Mouse (Mus musculus) midbrain, embryonic 13.5 days (tissue): ENCODE measurements around the gene Cavin1. TPM values are rescaled to one million over a fixed set of nuclear protein-coding genes. Genes with fewer than 3 reads are reported as not detected.

Source experiments
- ATAC-seq: fragments of 200-750 bp; cut with Nextera tagmentation; 2 replicates; pipeline ENCODE4 v1.8.0; 2017; ENCODE audit warnings: mild to moderate bottlenecking, moderate TSS enrichment, moderate library complexity
- H3K27ac ChIP-seq: fragments of 300-500 bp; sonication (generic); 2 replicates; pipeline ENCODE4 v1.5.1; 2015; ENCODE audit warnings: inconsistent platforms, mild to moderate bottlenecking, moderate library complexity
- H3K27me3 ChIP-seq: fragments of 300-500 bp; sonication (generic); 2 replicates; pipeline ENCODE4 v1.6.1; 2015; ENCODE audit warnings: mild to moderate bottlenecking, inconsistent platforms
- H3K36me3 ChIP-seq: fragments of 300-500 bp; sonication (generic); 2 replicates; pipeline ENCODE4 v1.6.1; 2015; ENCODE audit warnings: mild to moderate bottlenecking, inconsistent platforms
- H3K4me1 ChIP-seq: fragments of 300-500 bp; sonication (generic); replicated peaks from 2 replicates; pipeline ENCODE4 v1.6.1; 2015; ENCODE audit warnings: inconsistent platforms
- H3K4me2 ChIP-seq: fragments of 300-500 bp; sonication (generic); replicated peaks from 2 replicates; pipeline ENCODE4 v1.6.1; 2015; ENCODE audit warnings: moderate library complexity, mild to moderate bottlenecking, inconsistent platforms
- H3K4me3 ChIP-seq: fragments of 300-500 bp; sonication (generic); replicated peaks from 2 replicates; pipeline ENCODE4 v1.5.1; 2015; ENCODE audit warnings: mild to moderate bottlenecking, inconsistent platforms
- H3K9ac ChIP-seq: fragments of 300-500 bp; sonication (generic); replicated peaks from 2 replicates; pipeline ENCODE4 v1.6.1; 2015; ENCODE audit warnings: mild to moderate bottlenecking, inconsistent platforms
- H3K9me3 ChIP-seq: fragments of 300-500 bp; sonication (generic); 2 replicates; pipeline ENCODE4 v1.6.1; 2016; ENCODE audit warnings: mild to moderate bottlenecking, inconsistent platforms
- WGBS: fragments of 180-500 bp; shearing (Covaris S2); methylation state at CpG from one replicate; pipeline ENCODE4 v1.1.7; 2015; 5-methylcytosine and 5-hydroxymethylcytosine counted together
- polyA plus RNA-seq: library from polyadenylated mRNA; unstranded; fragments of >200 nt; fragmentation: Nextera tagmentation; extraction: Ambion mirVana; gene quantifications from 2 replicates; pipeline ENCODE4 v1.2.1, GENCODE M21; 2015

The Cavin1 gene
- polyA plus RNA-seq, 1 experiment from 2014 or later: 30.4 TPM

DNA sequence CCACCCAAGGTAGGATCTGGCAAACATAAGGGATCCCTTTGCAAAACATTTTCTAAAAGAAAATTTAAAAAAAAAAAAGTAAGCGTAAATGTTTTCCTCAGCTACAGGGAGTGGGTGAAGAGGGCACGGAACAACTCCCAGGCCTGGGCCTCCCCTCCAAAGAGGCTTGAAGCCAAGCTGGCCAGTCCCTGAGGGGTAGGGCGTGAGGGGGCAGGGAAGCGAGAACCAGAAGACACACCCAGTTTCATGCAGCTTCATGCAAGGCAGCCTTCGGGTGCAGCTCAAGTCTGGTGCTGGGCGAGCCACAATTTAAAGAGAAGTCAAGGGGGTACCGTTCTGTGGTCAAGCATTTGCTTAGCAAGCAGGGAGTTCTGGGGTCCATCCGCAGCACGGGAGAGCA lies 7.0 kb downstream of the Cavin1 start:
- Histone ChIP-seq H3K9ac (no peak overlapping the region), H3K27me3 (peaks cover 53% of the 10 kb centered on the region), H3K4me1 (peaks cover 8% of the 10 kb centered on the region), H3K4me2 (no peak overlapping the region), H3K9me3 (no peaks in the 10 kb centered on the region), H3K4me3 (no peak overlapping the region), H3K36me3 (no peaks in the 10 kb centered on the region), H3K27ac (no peak overlapping the region)
- 79% methylated on average over 9 of the region's 9 CpGs for WGBS
- ATAC-seq: no peak

DNA sequence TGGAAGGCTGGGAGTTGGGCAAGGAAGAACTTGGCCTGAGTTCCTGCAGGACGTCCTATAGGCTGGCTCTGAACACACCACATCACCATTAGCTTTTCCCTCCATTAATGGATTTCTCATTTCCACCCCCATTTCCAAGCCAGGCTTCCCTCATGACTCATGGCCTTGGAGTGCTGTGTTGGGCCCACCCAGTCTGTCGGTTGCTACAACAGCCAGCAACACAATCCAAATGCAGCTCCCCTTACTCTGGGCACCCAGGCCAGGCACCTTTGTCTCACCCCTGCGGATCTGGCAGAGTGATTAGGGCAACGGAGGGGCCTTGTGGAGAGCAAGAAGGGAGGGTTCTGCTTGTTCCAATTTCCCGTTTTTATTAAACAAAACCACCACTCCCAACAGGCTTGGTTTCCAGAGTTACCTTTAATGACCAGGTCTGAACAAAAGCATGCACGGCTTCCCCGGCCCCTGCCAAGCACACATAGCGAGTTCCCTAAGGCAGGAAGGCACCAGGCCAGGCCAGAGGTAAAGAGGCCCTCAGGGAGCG lies 8.2 kb downstream of the Cavin1 start:
- Histone ChIP-seq H3K4me3 (no peak overlapping the region), H3K9me3 (no peaks in the 10 kb centered on the region), H3K27me3 (peaks cover 53% of the 10 kb centered on the region), H3K27ac (no peak overlapping the region), H3K4me1 (peaks cover 11% of the 10 kb centered on the region), H3K36me3 (no peaks in the 10 kb centered on the region), H3K9ac (no peak overlapping the region), H3K4me2 (no peak overlapping the region)
- ATAC-seq: no peak
- 68% methylated on average over 9 of the region's 9 CpGs for WGBS

DNA sequence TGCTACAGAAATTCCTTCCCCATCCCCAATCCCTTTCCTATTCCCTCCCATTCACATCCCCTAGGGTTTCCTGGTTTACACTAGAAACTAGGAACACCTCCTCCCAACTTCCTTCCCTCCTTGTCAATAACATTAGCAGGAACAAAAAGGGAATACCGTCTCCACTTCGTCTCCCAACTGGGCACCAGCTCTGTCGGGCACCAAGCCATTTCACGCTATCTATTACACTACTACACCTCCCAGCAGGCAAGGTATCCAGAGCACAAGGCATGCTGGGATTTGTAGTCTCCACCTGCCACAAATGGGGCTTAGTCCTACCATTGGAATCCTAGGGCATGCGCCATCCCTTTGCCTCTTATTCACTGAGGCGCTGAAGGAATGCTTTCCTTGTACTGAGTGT lies 10.1 kb downstream of the Cavin1 start:
- H3K4me2 ChIP-seq: peak overlapping the region; percentile 17
- H3K4me1 ChIP-seq: peaks cover 11% of the 10 kb centered on the region
- H3K4me3 ChIP-seq: no peak overlapping the region
- H3K9ac ChIP-seq: no peak overlapping the region
- peaks cover 36% of the 10 kb centered on the region for H3K27me3 ChIP-seq
- H3K27ac ChIP-seq: no peak overlapping the region
- WGBS: 6% methylated on average over 6 of the region's 6 CpGs
- no peaks in the 10 kb centered on the region for H3K36me3 ChIP-seq
- no peaks in the 10 kb centered on the region for H3K9me3 ChIP-seq
- ATAC-seq: peak; percentile 89

DNA sequence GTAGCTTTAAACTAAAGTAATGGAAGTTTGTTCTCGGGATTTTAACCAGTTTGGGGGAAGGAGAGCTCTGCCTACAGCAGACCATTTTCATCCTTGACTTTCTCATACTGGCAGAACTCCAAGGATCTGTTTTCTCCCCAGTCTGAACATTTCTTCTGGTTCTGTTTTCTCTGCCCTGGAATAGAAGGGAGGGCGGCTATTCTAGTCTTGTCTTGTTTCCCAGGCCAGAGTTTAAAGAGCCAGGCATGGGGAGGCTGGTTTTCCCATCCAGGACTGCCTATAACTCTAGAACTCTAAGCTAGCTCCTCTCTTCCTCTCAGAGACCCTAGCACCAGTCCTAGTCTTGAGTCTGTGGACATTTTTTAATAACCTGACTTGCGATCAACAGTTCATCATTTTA lies 10.9 kb downstream of the Cavin1 start:
- Histone ChIP-seq H3K27ac (no peak overlapping the region), H3K9me3 (no peaks in the 10 kb centered on the region), H3K9ac (no peak overlapping the region), H3K27me3 (peaks cover 31% of the 10 kb centered on the region), H3K4me3 (no peak overlapping the region), H3K36me3 (no peaks in the 10 kb centered on the region), H3K4me2 (no peak overlapping the region), H3K4me1 (peaks cover 11% of the 10 kb centered on the region)
- 30% methylated on average over 3 of the region's 3 CpGs for WGBS
- no peak for ATAC-seq

DNA sequence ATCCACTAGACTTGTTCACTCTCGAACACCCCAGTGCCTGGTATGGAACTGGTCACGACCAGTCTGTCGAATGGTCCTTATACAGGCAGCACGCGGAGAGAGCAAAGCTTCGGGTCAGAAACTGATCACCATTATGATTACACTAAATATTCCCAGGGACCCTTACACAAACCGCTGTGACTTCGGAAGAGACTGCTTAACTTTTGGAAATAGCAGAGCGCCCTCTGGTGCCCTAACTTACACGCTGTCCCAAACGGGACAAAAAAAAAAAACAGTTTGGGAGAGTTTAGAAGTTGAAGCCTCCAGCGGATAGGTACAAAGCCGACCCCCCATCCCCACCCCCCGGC lies 11.2 kb downstream of the Cavin1 start:
- peaks cover 11% of the 10 kb centered on the region for H3K4me1 ChIP-seq
- no peaks in the 10 kb centered on the region for H3K9me3 ChIP-seq
- H3K27me3 ChIP-seq: peaks cover 31% of the 10 kb centered on the region
- peak overlapping the region; percentile 45 for H3K4me2 ChIP-seq
- WGBS: 4% methylated on average over 14 of the region's 14 CpGs
- H3K36me3 ChIP-seq: no peaks in the 10 kb centered on the region
- peak; percentile 8; the same call in 1 of the 2 replicates for ATAC-seq
- H3K27ac ChIP-seq: no peak overlapping the region
- H3K4me3 ChIP-seq: peak overlapping the region; percentile 27
- H3K9ac ChIP-seq: no peak overlapping the region

- 0 out of 2 replicates have a peak, but pooled peaks have one; percentile 7 for ATAC-seq
- peak overlapping the region; percentile 27 for H3K4me3 ChIP-seq
- peaks cover 11% of the 10 kb centered on the region for H3K4me1 ChIP-seq
- H3K36me3 ChIP-seq: no peaks in the 10 kb centered on the region
- H3K9ac ChIP-seq: 0 out of 2 replicates have a peak overlapping the region, but pooled peaks have one; percentile 36
- 7% methylated on average over 76 of the region's 76 CpGs for WGBS
- H3K9me3 ChIP-seq: no peaks in the 10 kb centered on the region
- H3K4me2 ChIP-seq: peak overlapping the region; percentile 45
- no peak overlapping the region for H3K27ac ChIP-seq
- H3K27me3 ChIP-seq: peaks cover 31% of the 10 kb centered on the region
These were observed 11.8 kb downstream of the Cavin1 start for GRCm38 (mm10) chr11:100958613-100959463.

GRCm38 (mm10) chr11:100957915-100958469 lies 12.7 kb downstream of the Cavin1 start:
- 37% methylated on average over 6 of the region's 6 CpGs for WGBS
- Histone ChIP-seq H3K9me3 (no peaks in the 10 kb centered on the region), H3K4me3 (no peak overlapping the region), H3K9ac (no peak overlapping the region), H3K4me1 (peaks cover 11% of the 10 kb centered on the region), H3K27me3 (peaks cover 31% of the 10 kb centered on the region), H3K27ac (no peak overlapping the region), H3K4me2 (no peak overlapping the region), H3K36me3 (no peaks in the 10 kb centered on the region)
- ATAC-seq: no peak

DNA sequence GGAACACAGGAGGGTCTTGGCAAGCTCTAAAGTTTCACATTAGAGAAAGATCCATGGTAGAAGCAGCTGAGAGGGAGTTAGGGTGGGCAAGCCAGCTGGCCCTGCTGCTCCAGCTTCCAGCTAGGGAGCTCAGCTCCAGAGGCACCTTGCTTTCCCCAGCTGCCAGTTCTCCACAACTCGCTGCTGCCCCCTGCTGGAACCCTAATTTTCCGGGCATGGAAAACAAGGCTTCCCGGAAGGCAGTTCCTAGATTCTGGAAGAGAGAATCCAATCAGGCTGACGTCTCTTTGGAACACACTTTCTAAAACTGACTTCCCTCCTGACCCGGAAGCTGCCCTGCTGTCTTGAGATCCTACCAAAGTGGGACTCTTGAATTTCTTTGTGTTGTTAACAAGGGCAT lies 13.4 kb downstream of the Cavin1 start:
- Histone ChIP-seq H3K4me1 (peaks cover 12% of the 10 kb centered on the region), H3K27ac (no peak overlapping the region), H3K9ac (0 out of 2 replicates have a peak overlapping the region, but pooled peaks have one; percentile 21), H3K4me2 (no peak overlapping the region), H3K9me3 (no peaks in the 10 kb centered on the region), H3K27me3 (peaks cover 31% of the 10 kb centered on the region), H3K4me3 (no peak overlapping the region), H3K36me3 (no peaks in the 10 kb centered on the region)
- WGBS: 4% methylated on average over 5 of the region's 5 CpGs
- no peak for ATAC-seq

GRCm38 (mm10) chr11:100949540-100949939 lies 21.1 kb downstream of the Cavin1 start:
- Histone ChIP-seq H3K4me2 (no peak overlapping the region), H3K27ac (no peak overlapping the region), H3K4me3 (no peak overlapping the region), H3K36me3 (no peaks in the 10 kb centered on the region), H3K9ac (no peak overlapping the region), H3K9me3 (no peaks in the 10 kb centered on the region), H3K27me3 (no peaks in the 10 kb centered on the region), H3K4me1 (peaks cover 3% of the 10 kb centered on the region; the same call in 1 of the 2 replicates)
- no peak for ATAC-seq
- 93% methylated on average over 1 of the region's 1 CpGs for WGBS

DNA sequence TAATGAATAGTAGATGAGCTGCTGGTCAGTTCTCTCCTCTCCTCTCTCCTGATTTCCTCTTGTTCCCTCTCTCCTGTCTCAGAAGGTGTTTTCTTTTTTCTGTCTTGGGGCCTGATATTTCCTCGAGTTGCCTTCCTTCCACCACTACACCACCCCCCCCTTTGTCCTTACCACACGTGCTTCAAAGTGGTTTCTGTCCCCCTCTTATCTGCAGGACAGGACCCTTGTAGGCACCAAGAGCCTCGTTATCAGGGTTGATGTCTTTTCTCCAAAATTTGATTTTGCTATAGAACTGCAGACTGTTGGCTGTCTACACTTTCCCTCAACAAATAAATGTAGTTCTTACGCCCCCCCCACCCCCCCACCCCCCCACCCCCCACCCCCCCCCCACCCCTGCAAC lies 22.4 kb downstream of the Cavin1 start:
- no peak overlapping the region for H3K9ac ChIP-seq
- H3K4me3 ChIP-seq: no peak overlapping the region
- no peak overlapping the region for H3K4me2 ChIP-seq
- H3K27ac ChIP-seq: no peak overlapping the region
- no peaks in the 10 kb centered on the region for H3K27me3 ChIP-seq
- H3K36me3 ChIP-seq: no peaks in the 10 kb centered on the region
- H3K4me1 ChIP-seq: peaks cover 3% of the 10 kb centered on the region; the same call in 1 of the 2 replicates
- H3K9me3 ChIP-seq: no peaks in the 10 kb centered on the region
- WGBS: 62% methylated on average over 4 of the region's 4 CpGs
- ATAC-seq: no peak

GRCm38 (mm10) chr11:100947548-100947947 lies 23.1 kb downstream of the Cavin1 start:
- H3K9me3 ChIP-seq: no peaks in the 10 kb centered on the region
- no peak for ATAC-seq

GRCm38 (mm10) chr11:100946862-100947261 lies 23.8 kb downstream of the Cavin1 start:
- no peak overlapping the region for H3K9ac ChIP-seq
- ATAC-seq: no peak

More at GRCm38 (mm10) chr11:100947548-100947947, 23.1 kb downstream of the Cavin1 start:
- H3K27ac ChIP-seq: no peak overlapping the region
- no peaks in the 10 kb centered on the region for H3K36me3 ChIP-seq
- no peak overlapping the region for H3K9ac ChIP-seq
- H3K4me1 ChIP-seq: peaks cover 3% of the 10 kb centered on the region; the same call in 1 of the 2 replicates
- H3K4me3 ChIP-seq: no peak overlapping the region
- H3K27me3 ChIP-seq: no peaks in the 10 kb centered on the region
- H3K4me2 ChIP-seq: no peak overlapping the region

More at GRCm38 (mm10) chr11:100946862-100947261, 23.8 kb downstream of the Cavin1 start:
- Histone ChIP-seq H3K27ac (no peak overlapping the region), H3K36me3 (no peaks in the 10 kb centered on the region), H3K9me3 (no peaks in the 10 kb centered on the region), H3K4me1 (no peaks in the 10 kb centered on the region), H3K4me2 (no peak overlapping the region), H3K27me3 (no peaks in the 10 kb centered on the region; the same call in 1 of the 2 replicates), H3K4me3 (no peak overlapping the region)
- 48% methylated on average over 4 of the region's 4 CpGs for WGBS
